Mouse (Mus musculus): ENCODE measurements at regions not wholly inside any gene's neighbourhood (a gene's known extent, or its start where the extent isn't known, plus 50 kb on each side); places are given as distances from the start of the nearest gene placed in this dataset.

DNA sequence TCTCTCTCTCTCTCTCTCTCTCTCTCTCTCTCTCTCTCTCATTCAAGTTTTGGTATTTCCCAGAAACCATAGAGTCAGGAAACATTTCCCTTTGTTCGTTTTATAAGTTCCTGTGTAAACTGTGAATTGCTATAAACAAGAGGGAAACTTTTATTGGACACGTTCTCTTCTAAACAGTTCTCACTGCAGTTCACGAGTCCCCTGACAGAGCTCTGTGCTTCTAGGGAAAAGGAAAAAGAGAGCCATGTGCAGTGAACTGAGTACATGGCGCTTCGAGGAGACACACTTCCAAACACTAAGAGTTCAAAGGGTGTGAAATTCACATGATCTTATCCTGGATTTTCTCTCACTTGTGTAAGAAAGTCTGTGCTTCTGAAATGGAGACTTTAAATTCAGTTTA lies 84.5 kb upstream of the Tars start:
- TF ChIP-seq CTCF (IDR thresholded peaks at IDR 0.05): no peak
- TF ChIP-seq POLR2A (IDR thresholded peaks at IDR 0.05; ENCODE audit: insufficient read depth, low read depth, low read length): no peak
- TF ChIP-seq EP300 (IDR thresholded peaks at IDR 0.05; ENCODE audit: insufficient read depth, low read depth, low read length): no peak
